Mouse (Mus musculus) testis, adult 2 months (tissue): Measurements from ENCODE around the gene Parp4. TPM values are rescaled to one million over a fixed set of nuclear protein-coding genes. Genes with fewer than 3 reads are reported as not detected.

Experiments
- H3K27ac ChIP-seq: fragments of 200-500 bp; 2 replicates; pipeline ENCODE4 v1.5.1; 2012; ENCODE audit warnings: low read depth, low read length; ENCODE audit not compliant: control insufficient read depth, insufficient read depth
- H3K27me3 ChIP-seq: fragments of 200-500 bp; 2 replicates; pipeline ENCODE4 v1.6.1; 2012; ENCODE audit warnings: mild to moderate bottlenecking, low read length, moderate library complexity; ENCODE audit not compliant: control insufficient read depth, insufficient read depth
- H3K36me3 ChIP-seq: fragments of 200-500 bp; 2 replicates; pipeline ENCODE4 v1.6.1; 2012; ENCODE audit warnings: mild to moderate bottlenecking, low read length; ENCODE audit not compliant: control insufficient read depth, insufficient read depth
- H3K4me1 ChIP-seq: fragments of 200-500 bp; 2 replicates; pipeline ENCODE4 v1.6.1; 2012; ENCODE audit warnings: low read length; ENCODE audit not compliant: control insufficient read depth, insufficient read depth
- H3K4me3 ChIP-seq: fragments of 200-500 bp; 2 replicates; pipeline ENCODE4 v1.5.1; 2012; ENCODE audit warnings: low read depth, mild to moderate bottlenecking, low read length, moderate library complexity, mixed read lengths; ENCODE audit not compliant: control insufficient read depth
- CTCF ChIP-seq: fragments of 200-500 bp; IDR thresholded peaks from 2 replicates; pipeline ENCODE4 v1.5.1; 2012; ENCODE audit warnings: low read depth, mild to moderate bottlenecking, inconsistent platforms, low read length, moderate library complexity; ENCODE audit not compliant: control insufficient read depth, insufficient read depth, insufficient replicate concordance
- POLR2A ChIP-seq: fragments of 200-500 bp; IDR thresholded peaks from 2 replicates; pipeline ENCODE4 v1.6.1; 2012; ENCODE audit warnings: low read depth, mild to moderate bottlenecking, inconsistent platforms, low read length, moderate library complexity; ENCODE audit not compliant: control insufficient read depth
- polyA plus RNA-seq: library from polyadenylated mRNA; depleted of rRNA; stranded (reverse); fragments of >200 nt; gene quantifications from 2 replicates; pipeline ENCODE4 v1.2.3, GENCODE M21; 2012

Parp4 gene
- polyA plus RNA-seq, 1 experiment = 1.6 TPM

GRCm38 (mm10) chr14:56665651-56666050, 90.2 kb downstream of the Parp4 start:
- TF ChIP-seq POLR2A (no peak), CTCF (no peak)
- Histone ChIP-seq H3K4me1 (peaks cover 3% of the 10 kb centered on the region; the same call in 1 of the 2 replicates), H3K27ac (no peak overlapping the region), H3K36me3 (no peaks in the 10 kb centered on the region), H3K4me3 (no peak overlapping the region), H3K27me3 (no peaks in the 10 kb centered on the region)

- TF ChIP-seq CTCF (no peak), POLR2A (no peak)
- no peaks in the 10 kb centered on the region for H3K27me3 ChIP-seq
- no peaks in the 10 kb centered on the region; the same call in 1 of the 2 replicates for H3K36me3 ChIP-seq
- no peak overlapping the region for H3K27ac ChIP-seq
- H3K4me1 ChIP-seq = peaks cover 3% of the 10 kb centered on the region; the same call in 1 of the 2 replicates
- H3K4me3 ChIP-seq = peak overlapping the region; percentile 96; the same call in 1 of the 2 replicates
These were observed 91.5 kb downstream of the Parp4 start for GRCm38 (mm10) chr14:56666909-56667308.

DNA sequence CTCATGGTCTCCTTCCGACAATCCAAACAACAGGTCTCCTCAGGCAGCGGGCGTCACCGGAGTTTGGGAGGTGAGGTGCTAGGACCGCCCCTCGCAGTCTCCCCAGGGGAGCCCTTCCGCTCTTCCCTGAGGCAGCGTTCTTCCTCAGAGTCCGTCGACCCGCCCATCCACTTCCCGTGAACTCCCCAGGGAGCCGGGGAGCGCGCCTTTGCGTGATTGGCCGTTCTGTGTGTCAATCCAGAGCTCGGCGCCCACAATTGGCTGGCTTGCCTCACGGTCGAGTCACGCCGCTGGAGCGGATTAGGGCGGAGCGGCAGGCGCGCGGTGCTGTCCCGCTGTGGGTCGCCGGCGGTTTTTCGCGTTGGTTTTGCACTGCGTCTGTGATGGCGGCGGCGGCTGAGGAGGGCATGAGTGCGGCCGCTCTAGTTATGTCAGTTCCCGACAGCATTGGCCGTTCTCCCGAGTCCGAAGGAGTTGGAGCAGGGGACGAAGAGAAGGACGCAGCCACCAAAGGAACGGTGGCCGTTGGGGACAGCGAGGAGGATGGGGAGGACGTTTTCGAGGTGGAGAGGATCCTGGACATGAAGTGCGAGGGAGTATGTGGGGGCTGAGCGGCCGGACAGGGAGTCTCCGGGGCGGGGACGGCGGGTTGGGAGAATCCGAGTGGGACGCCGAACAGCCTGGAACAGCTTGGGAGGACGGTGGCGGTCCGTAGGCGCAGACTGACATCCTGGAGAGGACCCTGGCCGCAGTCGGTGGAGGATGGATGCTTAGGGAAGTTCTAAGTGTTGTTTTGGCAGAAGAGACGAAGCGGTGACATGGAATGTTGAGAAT, 92.8 kb downstream of the Parp4 start, which contains the start of gene Mphosph8:
TSS of gene Mphosph8 (plus strand) at position 280 of the 834 bp plus-strand sequence.
- Histone ChIP-seq H3K36me3 (no peaks in the 10 kb centered on the region; the same call in 1 of the 2 replicates), H3K27ac (peak within 1 kb of the TSS; percentile 99), H3K4me3 (peak within 1 kb of the TSS; percentile 96), H3K4me1 (peaks cover 3% of the 10 kb centered on the region; the same call in 1 of the 2 replicates), H3K27me3 (no peaks in the 10 kb centered on the region)
- TF ChIP-seq CTCF (no peak), POLR2A (peak; percentile 94)

DNA sequence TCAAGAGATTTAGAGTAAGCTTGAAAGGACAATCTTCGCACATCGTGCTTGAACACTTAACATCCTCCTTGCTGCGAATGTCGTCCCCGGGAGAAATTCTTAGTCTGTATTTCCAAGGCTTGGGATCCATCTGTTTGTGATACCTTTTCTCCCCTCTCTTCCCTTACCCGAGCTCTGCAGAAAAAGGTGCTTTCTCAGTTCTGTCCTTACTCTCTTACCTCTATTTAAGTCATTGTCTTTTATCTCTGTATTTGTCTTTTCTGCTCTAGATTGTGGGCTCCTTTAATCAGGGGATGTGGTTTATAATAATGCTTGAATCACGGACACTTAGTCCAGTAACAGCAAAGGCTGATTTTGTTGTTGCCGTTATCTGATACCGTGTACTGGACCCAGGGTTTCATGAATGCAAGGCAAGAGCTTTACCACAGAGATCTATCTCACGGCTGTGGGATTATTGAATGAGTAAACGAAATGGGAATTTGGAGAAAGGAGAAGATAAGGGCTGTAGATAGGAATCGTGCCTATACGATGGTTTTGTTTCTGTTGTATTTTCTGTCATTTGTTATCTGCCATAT, 93.7 kb downstream of the Parp4 start:
- Histone ChIP-seq H3K4me3 (peak overlapping the region; percentile 96), H3K27ac (peak overlapping the region; percentile 99), H3K27me3 (no peaks in the 10 kb centered on the region), H3K36me3 (no peaks in the 10 kb centered on the region; the same call in 1 of the 2 replicates), H3K4me1 (peaks cover 3% of the 10 kb centered on the region; the same call in 1 of the 2 replicates)
- TF ChIP-seq CTCF (no peak), POLR2A (no peak)

DNA sequence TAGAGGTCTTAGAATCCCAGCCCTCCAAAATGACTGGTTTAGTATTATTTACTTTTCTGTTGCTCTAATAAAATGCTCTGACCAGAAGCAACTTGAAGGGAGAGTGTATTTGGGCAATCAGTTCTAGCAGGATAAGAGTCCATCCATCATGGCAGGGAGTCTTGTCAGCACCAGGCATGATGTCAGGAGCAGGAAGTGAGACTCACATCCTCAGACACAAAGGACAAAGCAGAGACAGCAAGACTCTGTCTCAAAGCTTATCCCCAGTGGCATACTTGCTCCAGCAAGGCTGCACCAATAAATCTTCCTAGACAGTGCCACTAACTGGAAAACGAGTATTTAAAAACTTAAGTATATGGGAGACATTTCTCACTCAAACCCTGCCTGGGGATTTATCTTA, 110.0 kb downstream of the Parp4 start:
- Histone ChIP-seq H3K4me1 (no peaks in the 10 kb centered on the region), H3K27me3 (no peaks in the 10 kb centered on the region), H3K36me3 (peaks cover 5% of the 10 kb centered on the region), H3K27ac (no peak overlapping the region), H3K4me3 (no peak overlapping the region)
- TF ChIP-seq CTCF (no peak), POLR2A (no peak)

GRCm38 (mm10) chr14:56689116-56689515, 113.7 kb downstream of the Parp4 start:
- H3K27ac ChIP-seq = no peak overlapping the region
- H3K4me3 ChIP-seq = no peak overlapping the region
- peaks cover 4% of the 10 kb centered on the region for H3K36me3 ChIP-seq
- no peaks in the 10 kb centered on the region for H3K27me3 ChIP-seq
- H3K4me1 ChIP-seq = no peaks in the 10 kb centered on the region
- TF ChIP-seq POLR2A (no peak), CTCF (no peak)

DNA sequence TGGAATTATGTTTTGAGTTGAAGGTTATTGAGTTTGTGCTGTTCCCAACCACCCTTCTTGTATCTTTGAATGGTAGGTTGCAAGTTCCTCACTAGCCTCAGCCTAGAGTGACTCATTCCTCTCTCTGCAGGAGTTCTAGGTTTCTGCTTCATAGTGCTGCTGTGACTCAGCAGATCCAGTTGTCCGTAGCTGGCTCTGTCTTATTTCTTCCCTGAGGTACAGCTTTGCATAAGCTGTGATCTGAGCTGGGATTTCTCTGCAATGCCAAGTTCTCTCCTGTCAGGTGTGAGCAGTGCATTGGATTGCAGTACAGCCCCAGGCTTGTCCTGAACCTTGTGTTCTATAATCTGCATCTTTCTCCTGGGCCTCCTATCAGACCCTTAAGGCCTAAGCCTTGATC, 114.3 kb downstream of the Parp4 start:
- H3K4me1 ChIP-seq = no peaks in the 10 kb centered on the region
- no peak overlapping the region for H3K27ac ChIP-seq
- H3K27me3 ChIP-seq = no peaks in the 10 kb centered on the region
- no peak overlapping the region for H3K4me3 ChIP-seq
- TF ChIP-seq CTCF (no peak), POLR2A (no peak)
- peaks cover 4% of the 10 kb centered on the region for H3K36me3 ChIP-seq
